Mouse (Mus musculus) gonadal fat pad, adult 2 months (tissue): ENCODE results near the gene Zfp989. TPM values are rescaled to one million over a fixed set of nuclear protein-coding genes. Genes with fewer than 3 reads are reported as not detected.
"Not testable (repeated sequence)": the region's sequence is repeated elsewhere in the genome, so short reads cannot be mapped to it uniquely, and the experiment has no call there.

Experiments
- DNase-seq: peaks from one replicate; pipeline ENCODE4 v3.0.0-alpha.2; 2012; ENCODE audit warnings: low read depth
- polyA plus RNA-seq: library from polyadenylated mRNA; depleted of rRNA; stranded (reverse); fragments of >200 nt; gene quantifications from 2 replicates; pipeline ENCODE4 v1.2.3, GENCODE M21; 2012; rRNA removed

Gene Zfp989
- not detected in 2 replicates for polyA plus RNA-seq

DNA sequence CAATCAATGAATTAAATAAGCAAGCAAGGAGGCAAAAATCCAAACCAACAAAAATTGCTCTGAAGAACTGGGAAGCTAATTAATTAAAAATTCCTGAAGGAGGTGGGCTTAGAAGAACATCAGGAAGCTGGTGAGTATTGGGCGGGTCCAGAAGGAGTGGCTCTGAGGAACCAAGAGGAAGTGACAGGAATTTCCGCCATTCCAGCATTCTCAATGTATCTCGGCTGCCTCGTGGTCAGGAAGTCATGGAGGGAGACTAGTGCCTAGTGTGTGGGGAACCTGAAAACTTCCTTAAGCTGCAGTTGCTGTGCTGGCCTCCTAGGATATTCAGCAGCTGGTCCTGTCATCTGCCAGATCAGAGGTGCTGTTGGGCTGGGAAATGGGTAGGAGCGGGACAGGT is at the start of gene Zfp989:
TSS of gene Zfp989 (plus strand) at position 220 of the 400 bp plus-strand sequence.
- DNase-seq: not testable (repeated sequence)

DNA sequence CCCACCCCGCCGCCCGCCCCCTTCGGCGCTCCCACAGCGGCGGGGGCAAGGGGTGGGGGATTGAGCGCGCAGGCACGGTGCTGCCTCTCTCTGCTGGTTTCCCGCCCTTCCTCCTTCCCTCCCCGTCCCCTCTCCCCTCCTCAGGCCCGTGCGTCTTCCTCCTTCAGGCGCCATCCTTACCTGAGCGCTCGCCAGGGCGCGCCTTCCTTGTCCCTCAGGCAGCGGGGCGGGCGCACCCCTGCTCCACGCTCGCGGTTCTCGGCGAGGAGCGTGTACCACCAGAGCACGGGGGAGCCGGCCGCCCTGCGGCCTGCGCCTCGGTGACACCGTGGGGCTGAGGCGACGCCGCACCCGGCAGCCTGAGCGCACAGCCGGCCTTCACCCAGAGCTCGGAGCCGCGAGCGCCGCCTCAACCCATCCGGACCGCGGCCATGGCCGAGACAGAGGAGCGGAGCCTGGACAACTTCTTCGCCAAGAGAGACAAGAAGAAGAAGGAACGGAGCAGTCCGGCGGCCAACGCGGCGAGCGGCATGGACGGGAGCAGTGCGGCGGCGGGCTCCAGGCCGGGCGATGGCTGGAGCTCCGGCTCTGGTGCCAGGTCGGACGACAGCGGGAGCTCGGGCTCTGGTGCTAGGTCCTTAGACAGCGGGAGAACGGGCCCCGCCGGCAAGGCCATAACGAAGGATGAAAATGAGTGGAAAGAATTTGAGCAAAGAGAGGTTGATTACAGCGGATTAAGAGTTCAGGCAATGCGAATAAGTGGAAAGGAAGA is 39.3 kb upstream of the Zfp989 start:
- no peak for DNase-seq

DNA sequence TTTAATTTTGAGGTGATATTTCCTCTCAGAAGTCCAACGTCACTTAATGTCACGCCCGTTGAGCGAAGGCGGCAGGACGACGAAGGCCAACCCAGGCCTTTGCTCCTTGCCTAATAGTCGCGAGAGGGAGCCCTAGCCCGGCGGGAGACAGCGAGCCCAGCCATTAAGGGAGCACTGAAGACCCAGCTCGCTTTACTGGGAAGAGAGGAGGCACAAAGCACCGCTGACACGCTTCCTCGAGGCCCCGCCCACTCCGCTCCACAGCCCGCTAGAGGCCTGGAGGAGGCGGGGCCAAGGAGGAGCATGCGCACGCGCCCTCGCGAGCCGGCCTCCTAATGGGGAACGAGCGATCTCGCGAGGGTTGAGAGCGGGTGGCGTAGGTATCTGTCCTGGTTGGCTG is 30.1 kb upstream of the Zfp989 start:
- DNase-seq: not testable (repeated sequence)

DNA sequence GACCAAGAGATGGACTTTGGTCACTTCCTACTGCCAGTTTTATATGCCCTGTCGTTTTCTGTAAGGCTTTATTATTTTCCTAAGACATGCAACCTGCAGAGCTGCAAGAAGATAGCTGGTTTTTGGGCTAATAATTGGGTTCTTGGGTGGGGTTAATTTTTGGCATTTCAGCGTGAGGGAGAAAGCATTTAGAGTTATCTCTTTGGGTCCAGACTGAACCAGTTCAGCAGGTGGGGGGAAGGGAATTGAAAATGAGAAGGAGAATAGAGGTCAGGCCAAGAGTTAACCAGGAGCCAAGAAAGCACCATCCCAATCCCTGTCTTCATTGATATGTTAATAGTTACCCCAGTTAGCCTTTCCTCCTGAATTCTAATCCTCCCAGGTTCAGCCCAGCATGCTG is 4.8 kb downstream of the Zfp989 start:
- DNase-seq: not testable (repeated sequence)

DNA sequence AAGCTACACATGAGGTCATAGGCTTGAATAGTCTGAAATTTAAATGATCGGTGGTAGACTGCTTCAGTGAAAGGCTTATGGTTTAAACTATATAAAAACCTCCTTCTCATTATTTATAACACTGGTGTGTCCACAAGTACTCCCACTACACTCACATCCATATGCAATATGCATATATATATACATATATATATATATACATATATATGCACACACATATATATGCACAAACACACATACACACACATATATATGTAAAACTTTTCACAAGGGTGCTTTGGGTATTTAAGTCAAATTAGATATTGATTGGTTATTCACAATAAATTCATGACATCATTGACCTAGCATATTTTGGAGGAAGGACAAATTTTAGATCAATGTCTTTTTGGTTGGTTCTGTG is 46.6 kb downstream of the Zfp989 start:
- not testable (repeated sequence) for DNase-seq

DNA sequence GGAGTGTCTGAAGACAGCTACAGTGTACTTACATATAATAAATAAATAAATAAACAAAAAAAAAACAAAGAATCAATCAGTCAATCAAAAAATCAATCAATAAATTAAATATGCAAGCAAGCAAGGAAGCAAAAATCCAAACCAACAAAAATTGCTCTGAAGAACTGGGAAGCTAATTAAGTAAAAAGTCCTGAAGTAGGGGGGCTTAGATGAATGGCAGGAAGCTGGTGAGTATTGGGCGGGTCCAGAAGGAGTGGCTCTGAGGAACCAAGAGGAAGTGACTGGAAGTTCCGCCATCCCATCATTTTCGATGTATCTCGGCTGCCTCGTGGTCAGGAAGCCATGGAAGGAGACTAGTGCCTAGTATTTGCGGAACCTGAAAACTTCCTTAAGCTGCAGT is 49.8 kb downstream of the Zfp989 start, which contains the start of gene Rex2:
TSS of gene Rex2 (plus strand) at position 301 of the 400 bp plus-strand sequence.
- DNase-seq: not testable (repeated sequence)

DNA sequence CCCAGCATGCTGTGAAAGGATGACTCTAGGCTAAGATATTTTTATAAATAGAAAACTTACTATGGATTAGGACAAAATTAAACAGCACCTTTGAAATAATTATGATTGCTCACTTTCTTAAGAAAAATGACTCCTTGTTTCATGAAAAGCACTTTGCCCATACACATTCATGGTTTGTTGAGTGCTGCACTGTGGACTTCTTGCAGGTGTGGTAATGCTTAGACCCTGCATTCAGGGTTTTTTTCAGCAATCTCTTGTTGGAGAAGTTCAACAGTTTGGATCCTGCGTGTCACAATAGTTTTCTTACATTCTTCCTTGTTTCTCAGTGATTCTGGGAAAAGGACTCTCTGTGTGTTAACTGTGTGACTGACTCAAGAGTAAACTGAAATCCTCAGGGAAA is 54.6 kb downstream of the Zfp989 start:
- DNase-seq: not testable (repeated sequence)

DNA sequence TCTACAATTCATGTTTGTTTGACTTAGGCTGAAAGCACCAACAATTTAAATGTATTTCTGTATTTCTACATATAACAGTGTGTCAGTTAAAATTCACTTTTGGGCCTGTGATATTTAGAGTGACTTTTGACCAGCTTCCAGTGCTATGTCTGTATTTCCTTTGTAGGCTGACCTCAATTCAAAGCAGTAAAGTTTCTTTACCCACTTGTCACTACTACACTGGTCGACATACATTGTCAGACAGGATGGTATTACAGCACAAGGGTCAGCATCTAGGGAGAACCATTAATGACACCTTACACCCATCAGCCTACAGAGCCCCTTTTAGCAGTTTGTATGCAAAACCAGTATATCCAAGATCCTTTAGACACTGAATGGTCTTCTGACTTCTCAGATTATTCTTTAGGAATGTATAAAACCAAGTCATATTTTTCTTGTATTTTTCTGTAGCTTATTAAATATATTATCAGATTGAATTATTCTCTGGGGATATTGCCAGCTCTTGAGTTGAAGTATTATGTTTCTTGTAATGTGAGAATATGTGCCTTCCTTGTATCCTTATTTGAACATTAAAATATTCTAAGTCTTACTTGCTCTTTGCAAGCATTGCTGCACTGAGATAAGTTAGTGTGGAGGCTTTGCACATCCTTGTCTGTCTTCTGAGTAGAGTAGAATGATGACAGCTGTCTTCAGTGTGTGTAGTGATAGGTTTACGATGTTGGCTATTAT is 59.7 kb downstream of the Zfp989 start:
- DNase-seq: not testable (repeated sequence)

Other genes starting within 250 kb of the Zfp989 start
- gene Gm21411, start 62.4 kb upstream of the Zfp989 start, polyA plus RNA-seq: not detected in 2 replicates
- not detected in 2 replicates for gene Rex2, start 49.9 kb downstream of the Zfp989 start, polyA plus RNA-seq
- 0.41 and 0.55 TPM in 2 replicates for gene Zfp991, start 160.1 kb downstream of the Zfp989 start, polyA plus RNA-seq